9 mouse cellular contexts compared by ENCODE assay signal in the genomic region with DNA sequence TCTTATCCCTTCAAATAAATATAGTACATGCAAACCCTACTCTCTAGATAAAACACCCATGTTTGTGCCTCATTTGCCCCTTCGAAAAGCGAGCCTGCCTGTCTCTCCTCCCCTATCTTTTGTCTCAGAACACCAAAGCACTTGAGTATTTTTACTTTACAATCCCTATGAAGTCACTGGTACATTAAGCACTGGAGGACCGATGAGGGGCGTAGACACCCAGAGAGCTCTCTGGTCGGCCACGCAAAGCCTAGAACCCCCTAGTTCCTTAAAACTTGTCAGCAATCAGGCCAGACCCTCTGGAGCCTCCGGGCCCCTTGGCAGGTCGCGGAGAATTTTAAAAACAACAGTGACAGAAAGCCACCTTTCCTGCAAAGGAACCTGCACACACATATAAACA. TPM values are rescaled to one million over a fixed set of nuclear protein-coding genes. Genes with fewer than 3 reads are reported as not detected.
DNase-seq lines count a peak whose midpoint lies in the region; ATAC-seq lines count a peak whose summit lies in the region.
"Had no signal": no experiment of that assay in that cellular context is flagged by ENCODE, and none has a peak within 500 bp of the region (broad histone marks: within the 10 kb centered on the region; RNA-seq: fewer than 3 reads in every experiment).

No protein-coding gene starts in this region.

- ATAC-seq in kidney, embryonic 16.5 days (ENCODE audit: low FRiP score, low TSS enrichment): no peak
- no peak for ATAC-seq in embryonic facial prominence, embryonic 14.5 days (ENCODE audit: low read depth)
- no peak for ATAC-seq in hindbrain, embryonic 11.5 days (ENCODE audit: low FRiP score)
- no peak for ATAC-seq in midbrain, embryonic 14.5 days (ENCODE audit: low FRiP score, low TSS enrichment)

- peak overlapping the region; percentile 82; the same call in 1 of the 2 replicates for H3K4me3 ChIP-seq in kidney, embryonic 16.5 days (ENCODE audit: low read length)
- H3K4me3 ChIP-seq in embryonic facial prominence, embryonic 14.5 days (ENCODE audit: low read depth, low read length): peak overlapping the region; percentile 86
- H3K4me3 ChIP-seq in hindbrain, embryonic 11.5 days (ENCODE audit: low read depth, low read length): peak overlapping the region; percentile 86
- peak overlapping the region; percentile 92 for H3K4me3 ChIP-seq in midbrain, embryonic 14.5 days (replicated peaks; ENCODE audit: low read depth, low read length)

- DNase-seq in kidney, postnatal 14 days: no peak
- no peak for DNase-seq in embryonic facial prominence, embryonic 14.5 days (ENCODE audit: low spot score)
- peak; percentile 30 for DNase-seq in hindbrain, embryonic 11.5 days (ENCODE audit: low spot score)
- DNase-seq in midbrain, embryonic 14.5 days: peak; percentile 48
- no peak for DNase-seq in layer of hippocampus, adult 11-12 months (ENCODE audit: low spot score)
- no peak for DNase-seq in cerebellum, adult 11 months
- DNase-seq: liver, embryonic 13.5 days; right cerebral cortex, postnatal 14 days had no signal

- no peak overlapping the region for H3K27ac ChIP-seq in kidney, embryonic 16.5 days (ENCODE audit: low read length)
- H3K27ac ChIP-seq in embryonic facial prominence, embryonic 14.5 days (replicated peaks; ENCODE audit: low read depth, low read length): no peak overlapping the region
- no peak overlapping the region for H3K27ac ChIP-seq in hindbrain, embryonic 11.5 days (ENCODE audit: low read depth, low read length)
- H3K27ac ChIP-seq in midbrain, embryonic 14.5 days (replicated peaks; ENCODE audit: low read depth, low read length): peak overlapping the region; percentile 55
- H3K27ac ChIP-seq: liver, embryonic 13.5 days had no signal

- 52% methylated on average over 9 of the region's 9 CpGs for WGBS in kidney, embryonic 16.5 days
- 42% methylated on average over 9 of the region's 9 CpGs for WGBS in embryonic facial prominence, embryonic 14.5 days
- 30% methylated on average over 9 of the region's 9 CpGs for WGBS in hindbrain, embryonic 11.5 days
- 17% methylated on average over 9 of the region's 9 CpGs for WGBS in midbrain, embryonic 14.5 days

- H3K36me3 ChIP-seq in kidney, embryonic 16.5 days (ENCODE audit: insufficient read depth, low read length): no peaks in the 10 kb centered on the region
- no peaks in the 10 kb centered on the region for H3K36me3 ChIP-seq in embryonic facial prominence, embryonic 14.5 days (ENCODE audit: control insufficient read depth, insufficient read depth, low read length)
- H3K36me3 ChIP-seq in hindbrain, embryonic 11.5 days (ENCODE audit: control insufficient read depth, insufficient read depth, low read length): no peaks in the 10 kb centered on the region
- no peaks in the 10 kb centered on the region for H3K36me3 ChIP-seq in midbrain, embryonic 14.5 days (ENCODE audit: control insufficient read depth, insufficient read depth, low read length)
- H3K36me3 ChIP-seq: liver, embryonic 13.5 days had no signal

- H3K9ac ChIP-seq in kidney, embryonic 16.5 days (replicated peaks; ENCODE audit: low read length): 0 out of 2 replicates have a peak overlapping the region, but pooled peaks have one; percentile 41
- peak overlapping the region; percentile 92 for H3K9ac ChIP-seq in embryonic facial prominence, embryonic 14.5 days (ENCODE audit: low read depth, low read length)
- peak overlapping the region; percentile 49; the same call in 1 of the 2 replicates for H3K9ac ChIP-seq in hindbrain, embryonic 11.5 days (ENCODE audit: low read depth, low read length)
- peak overlapping the region; percentile 98 for H3K9ac ChIP-seq in midbrain, embryonic 14.5 days (replicated peaks; ENCODE audit: low read length)
- H3K9ac ChIP-seq: liver, embryonic 13.5 days had no signal

- no peaks in the 10 kb centered on the region for H3K9me3 ChIP-seq in kidney, embryonic 16.5 days (ENCODE audit: low read length)
- no peaks in the 10 kb centered on the region for H3K9me3 ChIP-seq in embryonic facial prominence, embryonic 14.5 days (ENCODE audit: control insufficient read depth, low read length)
- no peaks in the 10 kb centered on the region for H3K9me3 ChIP-seq in hindbrain, embryonic 11.5 days (ENCODE audit: control insufficient read depth, low read length)
- no peaks in the 10 kb centered on the region for H3K9me3 ChIP-seq in midbrain, embryonic 14.5 days (ENCODE audit: control insufficient read depth, low read length)
- H3K9me3 ChIP-seq: liver, embryonic 13.5 days had no signal

- no peaks in the 10 kb centered on the region for H3K27me3 ChIP-seq in kidney, embryonic 16.5 days (ENCODE audit: insufficient read depth, low read length)
- no peaks in the 10 kb centered on the region for H3K27me3 ChIP-seq in embryonic facial prominence, embryonic 14.5 days (replicated peaks; ENCODE audit: control insufficient read depth, insufficient read depth, low read length)
- no peaks in the 10 kb centered on the region for H3K27me3 ChIP-seq in hindbrain, embryonic 11.5 days (ENCODE audit: control insufficient read depth, insufficient read depth, low read length)
- no peaks in the 10 kb centered on the region for H3K27me3 ChIP-seq in midbrain, embryonic 14.5 days (ENCODE audit: control insufficient read depth, insufficient read depth, low read length)

- peak overlapping the region; percentile 92 for H3K4me2 ChIP-seq in kidney, embryonic 16.5 days (replicated peaks; ENCODE audit: low read depth, low read length)
- H3K4me2 ChIP-seq in embryonic facial prominence, embryonic 14.5 days (ENCODE audit: low read depth, low read length): peak overlapping the region; percentile 75
- H3K4me2 ChIP-seq in hindbrain, embryonic 11.5 days (replicated peaks; ENCODE audit: low read depth, low read length): peak overlapping the region; percentile 72
- peak overlapping the region; percentile 83 for H3K4me2 ChIP-seq in midbrain, embryonic 14.5 days (ENCODE audit: low read length)

- H3K4me1 ChIP-seq in kidney, embryonic 16.5 days (ENCODE audit: insufficient read depth, low read length): peaks cover 8% of the 10 kb centered on the region
- H3K4me1 ChIP-seq in embryonic facial prominence, embryonic 14.5 days (ENCODE audit: control insufficient read depth, insufficient read depth, low read length): 0 out of 2 replicates have a peak, but pooled peaks cover 8% of the 10 kb centered on the region
- peaks cover 6% of the 10 kb centered on the region; the same call in 1 of the 2 replicates for H3K4me1 ChIP-seq in hindbrain, embryonic 11.5 days (replicated peaks; ENCODE audit: control insufficient read depth, insufficient read depth, low read length)
- H3K4me1 ChIP-seq in midbrain, embryonic 14.5 days (ENCODE audit: control insufficient read depth, insufficient read depth, low read length): peaks cover 15% of the 10 kb centered on the region

RNA-seq across cellular contexts. Expression of a gene that starts 1.2 kb away (rescaled TPM):
- 1.8 and 2.0 TPM in 2 replicates for polyA plus RNA-seq in kidney, embryonic 16.5 days (2015; fragmentation: Nextera tagmentation; extraction: Ambion mirVana)
- polyA plus RNA-seq in embryonic facial prominence, embryonic 14.5 days (2014; fragmentation: Nextera tagmentation; extraction: Ambion mirVana): 4.0 and 4.1 TPM in 2 replicates
- 5.9 and 6.7 TPM in 2 replicates for polyA plus RNA-seq in hindbrain, embryonic 11.5 days (2014; fragmentation: Nextera tagmentation; extraction: Ambion mirVana)
- polyA plus RNA-seq in midbrain, embryonic 14.5 days (2014; fragmentation: Nextera tagmentation; extraction: Ambion mirVana): 14.6 and 20.9 TPM in 2 replicates

Comparison
In these comparisons a context has a peak if more than half of its experiments do, and no peak if none do; other contexts are left out.
1. H3K9ac ChIP-seq: peak in every context shown above with its lines; median percentile 98 in midbrain, embryonic 14.5 days; 92 in embryonic facial prominence, embryonic 14.5 days; 49 in hindbrain, embryonic 11.5 days; 41 in kidney, embryonic 16.5 days.
2. DNase-seq: peak in hindbrain, embryonic 11.5 days (single experiment) and midbrain, embryonic 14.5 days (single experiment); none in kidney, postnatal 14 days (single experiment), embryonic facial prominence, embryonic 14.5 days (single experiment), layer of hippocampus, adult 11-12 months (single experiment) and cerebellum, adult 11 months (single experiment).
3. Peak in every context shown above with its lines, with median percentiles within 50 percentile points of each other: H3K4me2 ChIP-seq and H3K4me3 ChIP-seq.